Mouse (Mus musculus) large intestine, adult 2 months (tissue): ENCODE data around the gene 1700017N19Rik. TPM values are rescaled to one million over a fixed set of nuclear protein-coding genes. Genes with fewer than 3 reads are reported as not detected.

Source experiments
- DNase-seq: peaks from one replicate; pipeline ENCODE4 v3.0.0-alpha.2; 2012; ENCODE audit warnings: low read depth, low spot score
- WGBS: fragments of 180-500 bp; shearing (Covaris S2); methylation state at CpG from one replicate; pipeline ENCODE4 v1.1.7; 2018; 5-methylcytosine and 5-hydroxymethylcytosine counted together
- polyA plus RNA-seq: library from polyadenylated mRNA; depleted of rRNA; stranded (reverse); fragments of >200 nt; gene quantifications from 2 replicates; pipeline ENCODE4 v1.2.3, GENCODE M21; 2012; rRNA removed

The 1700017N19Rik gene
- polyA plus RNA-seq, 1 experiment: not detected

GRCm38 (mm10) chr10:100645331-100645935, 55.1 kb downstream of the 1700017N19Rik start:
- WGBS: 83% methylated on average over 4 of the region's 4 CpGs
- DNase-seq: no peak

GRCm38 (mm10) chr10:100654183-100654582, 63.9 kb downstream of the 1700017N19Rik start:
- DNase-seq: no peak

DNA sequence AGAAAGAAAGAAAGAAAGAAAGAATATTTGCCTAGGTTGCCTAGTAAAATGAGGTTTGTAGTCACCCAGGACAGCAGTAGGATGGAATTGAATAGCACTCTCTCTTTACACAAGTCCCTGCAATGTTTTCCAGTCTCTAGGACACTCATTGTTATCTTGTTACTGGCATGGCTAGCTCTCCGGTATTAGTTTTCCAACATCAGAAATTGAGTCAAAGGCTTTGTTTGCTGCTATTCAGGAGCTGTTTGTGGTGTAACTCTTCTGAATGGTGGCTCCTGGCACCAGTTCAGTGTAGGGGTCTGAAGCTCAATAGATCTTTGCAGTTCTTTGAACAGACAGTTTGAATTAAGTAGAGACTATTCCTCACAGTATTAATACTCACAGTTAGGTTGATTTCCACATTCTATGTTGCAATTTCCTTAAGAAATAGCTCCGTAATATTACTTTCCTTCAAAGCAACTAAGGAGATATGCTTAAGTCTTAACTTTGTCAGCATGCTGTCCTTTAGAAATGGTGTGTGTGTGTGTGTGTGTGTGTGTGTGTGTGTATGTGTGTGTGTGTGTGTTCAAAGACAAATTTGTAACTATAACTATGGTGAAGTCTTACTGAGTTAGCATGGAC, 71.8 kb downstream of the 1700017N19Rik start:
- no peak for DNase-seq
- 63% methylated on average over 2 of the region's 2 CpGs for WGBS

Other genes with a start within 250 kb of the 1700017N19Rik start
- not detected in 2 replicates for gene Gm4302, start 249.6 kb upstream of the 1700017N19Rik start, polyA plus RNA-seq
- not detected in 2 replicates for gene Gm4303, start 244.5 kb upstream of the 1700017N19Rik start, polyA plus RNA-seq
- not detected in 2 replicates for gene Gm4305, start 239.4 kb upstream of the 1700017N19Rik start, polyA plus RNA-seq
- gene Gm4307, start 229.1 kb upstream of the 1700017N19Rik start, polyA plus RNA-seq: not detected in 2 replicates
- gene Gm4312, start 207.9 kb upstream of the 1700017N19Rik start, polyA plus RNA-seq: not detected in 2 replicates
- gene Tmtc3, start 103.1 kb upstream of the 1700017N19Rik start, polyA plus RNA-seq: 1.3 and 5.9 TPM in 2 replicates
- gene Cep290, start 102.9 kb upstream of the 1700017N19Rik start, polyA plus RNA-seq: 0.20 and 0.27 TPM in 2 replicates
- 2.9 and 4.1 TPM in 2 replicates for gene 4930430F08Rik, start 61 bp upstream of the 1700017N19Rik start, polyA plus RNA-seq